Mouse (Mus musculus) splenic B cell, adult 2 months (primary cell): ENCODE measurements around the gene Hbq1b.
A peak's percentile ranks its signal among the peaks of the same experiment; 100 is the strongest.

Experiments used
- DNase-seq: peaks from one replicate; pipeline ENCODE4 v3.0.0-alpha.2; 2011; ENCODE audit warnings: low read depth, low spot score
- H3K27me3 ChIP-seq: 2 replicates; pipeline ENCODE4 v1.6.1; 2012; ENCODE audit warnings: mild to moderate bottlenecking, low read length, moderate library complexity, mixed read lengths; ENCODE audit not compliant: control insufficient read depth, poor library complexity, insufficient read depth, severe bottlenecking
- H3K36me3 ChIP-seq: 2 replicates; pipeline ENCODE4 v1.6.1; 2012; ENCODE audit warnings: mild to moderate bottlenecking, low read length, moderate library complexity, mixed read lengths; ENCODE audit not compliant: control insufficient read depth, poor library complexity, insufficient read depth, severe bottlenecking

Gene Hbq1b

DNA sequence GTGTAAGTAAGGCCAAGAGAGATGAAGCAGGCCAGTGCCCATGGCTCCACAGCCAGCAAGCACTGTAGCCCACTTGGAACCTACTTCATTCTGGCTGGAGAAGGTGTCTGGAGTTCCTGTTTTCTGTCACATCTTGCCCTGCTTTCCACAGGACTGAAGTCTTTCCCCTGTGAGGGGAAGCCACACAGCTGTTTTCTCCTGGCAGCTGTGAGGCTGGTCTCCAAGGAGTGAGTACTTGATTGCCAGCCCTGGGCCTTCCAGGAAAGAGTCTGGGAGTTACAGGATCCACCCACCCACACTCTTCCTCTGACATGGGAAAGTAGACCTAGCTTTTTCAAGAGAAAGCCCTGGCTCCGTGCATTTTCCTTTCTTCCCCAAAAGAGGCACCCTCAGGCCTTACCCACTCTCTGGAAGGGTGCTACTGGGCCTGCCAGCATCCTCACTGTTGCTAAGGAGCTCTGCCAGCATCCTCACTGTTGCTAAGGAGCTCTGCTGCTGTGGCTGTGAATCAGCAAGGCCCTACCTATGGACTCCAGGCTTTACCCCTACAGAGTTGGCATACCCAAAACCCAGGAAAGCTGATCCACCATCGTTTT, 16.2 kb downstream of the Hbq1b start:
- no peaks in the 10 kb centered on the region for H3K36me3 ChIP-seq
- H3K27me3 ChIP-seq: no peaks in the 10 kb centered on the region
- DNase-seq: no peak

DNA sequence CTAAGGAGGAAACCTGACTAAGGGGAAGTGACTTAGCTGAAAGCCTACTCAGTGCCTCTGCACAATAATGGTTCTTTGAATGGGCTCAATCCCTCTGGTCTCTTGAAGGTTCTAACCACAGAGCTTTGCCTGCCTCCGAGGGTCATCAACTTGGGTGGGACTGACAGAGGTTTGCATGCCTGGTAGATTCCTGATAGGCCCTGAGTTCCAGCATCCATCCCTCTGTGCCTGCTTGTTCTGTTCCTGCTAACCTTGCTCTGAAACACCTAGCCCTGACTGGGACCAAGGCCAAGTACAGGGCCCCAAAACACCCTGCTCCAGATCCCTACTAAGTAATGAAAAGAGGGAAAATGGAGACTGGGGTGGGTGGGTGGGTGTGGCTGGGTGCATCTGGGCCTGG, 16.7 kb downstream of the Hbq1b start:
- no peaks in the 10 kb centered on the region for H3K27me3 ChIP-seq
- DNase-seq: no peak
- no peaks in the 10 kb centered on the region for H3K36me3 ChIP-seq

DNA sequence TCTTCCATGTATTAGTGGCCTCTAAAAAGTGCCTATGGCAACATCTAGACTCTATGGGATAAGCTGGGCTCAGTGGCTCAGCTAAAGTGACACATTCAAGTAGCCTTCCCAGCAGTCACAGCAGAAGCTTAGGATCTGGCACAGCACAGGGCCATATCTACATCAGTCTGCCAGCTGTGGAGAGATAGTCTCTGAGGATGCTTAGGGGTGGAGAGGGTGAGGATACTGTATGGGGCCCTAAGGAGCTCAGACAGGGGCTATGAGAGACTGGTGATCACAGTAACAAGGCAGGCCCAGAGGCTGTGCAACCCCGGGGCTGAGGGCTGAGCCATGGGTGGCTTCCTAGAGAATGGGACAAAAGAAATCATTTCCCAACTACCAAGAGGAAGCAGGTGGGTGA, 20.2 kb downstream of the Hbq1b start:
- no peaks in the 10 kb centered on the region for H3K27me3 ChIP-seq

DNA sequence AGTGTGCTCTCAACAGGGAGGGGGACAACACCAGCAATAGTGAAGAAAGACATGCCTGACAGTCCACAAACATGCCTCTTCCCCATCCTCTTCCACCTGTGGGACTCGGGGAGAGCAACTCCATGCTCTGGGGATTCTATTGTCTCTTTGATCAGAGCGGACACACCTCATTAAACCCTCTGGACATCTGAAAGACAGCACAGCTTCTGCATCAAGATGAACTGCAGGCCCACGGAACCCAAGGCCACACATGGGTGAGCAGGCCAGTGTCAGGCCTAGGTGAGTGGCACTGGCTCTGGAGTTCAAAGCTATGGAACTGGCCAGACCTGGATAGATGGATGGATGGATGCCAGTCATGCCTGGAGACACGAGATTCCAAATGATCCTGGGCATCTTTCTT, 22.7 kb downstream of the Hbq1b start:
- no peaks in the 10 kb centered on the region for H3K36me3 ChIP-seq
- no peaks in the 10 kb centered on the region for H3K27me3 ChIP-seq
- DNase-seq: no peak

More for the DNA sequence above, 20.2 kb downstream of the Hbq1b start:
- H3K36me3 ChIP-seq: no peaks in the 10 kb centered on the region
- no peak for DNase-seq

GRCm38 (mm10) chr11:32309928-32310327, 23.2 kb downstream of the Hbq1b start:
- Histone ChIP-seq H3K27me3 (no peaks in the 10 kb centered on the region), H3K36me3 (no peaks in the 10 kb centered on the region)
- DNase-seq: no peak

DNA sequence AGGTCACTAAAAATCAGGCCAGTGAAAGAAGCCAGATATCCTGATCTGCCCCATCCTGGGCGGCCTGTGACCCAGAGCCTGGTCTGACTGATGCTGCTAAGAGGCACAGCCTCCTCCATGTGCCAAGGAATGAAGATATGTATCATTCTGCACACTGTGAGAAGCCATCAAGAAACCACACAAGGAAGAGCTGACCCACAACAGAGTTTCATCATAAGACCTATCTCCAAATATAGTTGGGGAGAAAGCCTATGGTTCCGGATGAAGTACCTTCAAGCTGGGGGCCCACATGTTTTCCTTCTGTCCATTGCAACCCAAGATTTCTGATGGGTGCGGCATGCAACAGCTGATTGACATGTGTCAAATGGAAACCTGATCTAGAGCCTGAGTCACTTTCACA, 29.2 kb downstream of the Hbq1b start:
- DNase-seq: no peak
- H3K27me3 ChIP-seq: no peaks in the 10 kb centered on the region
- H3K36me3 ChIP-seq: no peaks in the 10 kb centered on the region

- DNase-seq: no peak
- H3K36me3 ChIP-seq: no peaks in the 10 kb centered on the region
- H3K27me3 ChIP-seq: no peaks in the 10 kb centered on the region
Measured at GRCm38 (mm10) chr11:32320507-32321195, 33.9 kb downstream of the Hbq1b start.

DNA sequence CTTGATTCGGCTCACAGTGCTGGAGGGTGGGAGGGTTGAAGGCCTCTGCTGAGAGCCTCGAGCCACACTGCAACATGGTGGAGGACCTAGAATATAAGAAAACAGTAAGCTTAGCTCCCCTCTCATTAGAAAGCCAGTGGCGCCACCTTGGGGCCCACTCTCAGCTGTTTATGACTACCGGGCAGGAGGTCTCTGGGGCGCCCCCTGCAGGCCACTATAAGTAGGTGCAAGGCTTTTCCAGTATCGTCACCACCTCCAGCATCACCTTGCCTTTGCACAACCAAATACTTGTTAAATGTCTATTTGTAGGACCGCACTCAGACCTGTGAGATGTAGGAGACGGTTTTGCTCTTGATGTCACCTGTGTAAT, 34.4 kb downstream of the Hbq1b start:
- Histone ChIP-seq H3K27me3 (no peaks in the 10 kb centered on the region), H3K36me3 (no peaks in the 10 kb centered on the region)
- peak; percentile 63 for DNase-seq

GRCm38 (mm10) chr11:32324609-32325008, 37.8 kb downstream of the Hbq1b start:
- DNase-seq: peak; percentile 86

GRCm38 (mm10) chr11:32331075-32331474, 44.3 kb downstream of the Hbq1b start:
- Histone ChIP-seq H3K27me3 (no peaks in the 10 kb centered on the region), H3K36me3 (no peaks in the 10 kb centered on the region)
- DNase-seq: no peak

More at GRCm38 (mm10) chr11:32324609-32325008, 37.8 kb downstream of the Hbq1b start:
- H3K36me3 ChIP-seq: no peaks in the 10 kb centered on the region
- H3K27me3 ChIP-seq: no peaks in the 10 kb centered on the region

DNA sequence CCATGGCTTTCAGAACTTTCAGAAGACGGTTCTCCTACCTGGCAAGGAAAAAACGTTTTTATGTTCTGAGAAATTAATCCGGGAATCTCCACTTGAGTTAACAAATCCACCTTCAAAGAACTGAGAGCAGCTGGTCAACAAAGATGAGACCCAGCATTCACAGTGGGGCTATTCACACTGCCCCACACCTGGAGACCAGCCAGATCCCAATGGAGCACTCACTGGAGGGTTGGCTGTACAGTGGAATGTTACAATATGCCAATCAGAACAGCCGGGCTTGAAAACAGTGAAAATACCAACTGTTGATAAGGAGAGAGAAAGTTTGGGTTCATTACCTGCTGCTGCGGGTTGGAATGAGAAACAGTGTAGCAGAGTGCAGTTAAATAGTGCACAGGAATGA, 45.1 kb downstream of the Hbq1b start:
- no peak for DNase-seq
- H3K27me3 ChIP-seq: no peaks in the 10 kb centered on the region
- H3K36me3 ChIP-seq: no peaks in the 10 kb centered on the region

DNA sequence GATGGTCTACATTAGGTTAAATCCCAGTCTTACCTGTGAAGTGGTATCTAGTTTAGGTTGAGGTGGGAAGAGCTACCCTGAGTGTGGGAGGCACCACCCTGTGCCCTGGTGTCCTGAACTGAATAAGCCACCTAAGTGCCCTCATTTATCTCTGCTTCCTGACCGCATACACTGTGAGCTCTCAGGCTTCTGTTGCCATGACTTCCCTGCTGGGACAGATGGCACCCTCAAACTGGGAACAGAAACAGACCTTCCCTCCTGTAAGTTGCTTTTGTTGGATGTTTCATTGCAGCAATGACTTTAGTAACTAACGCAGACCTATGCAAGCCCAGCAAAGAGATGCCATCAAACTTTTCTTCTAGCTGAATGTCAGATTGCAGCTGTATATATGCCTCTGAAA, 46.5 kb downstream of the Hbq1b start:
- DNase-seq: no peak
- H3K27me3 ChIP-seq: no peaks in the 10 kb centered on the region
- no peaks in the 10 kb centered on the region for H3K36me3 ChIP-seq

DNA sequence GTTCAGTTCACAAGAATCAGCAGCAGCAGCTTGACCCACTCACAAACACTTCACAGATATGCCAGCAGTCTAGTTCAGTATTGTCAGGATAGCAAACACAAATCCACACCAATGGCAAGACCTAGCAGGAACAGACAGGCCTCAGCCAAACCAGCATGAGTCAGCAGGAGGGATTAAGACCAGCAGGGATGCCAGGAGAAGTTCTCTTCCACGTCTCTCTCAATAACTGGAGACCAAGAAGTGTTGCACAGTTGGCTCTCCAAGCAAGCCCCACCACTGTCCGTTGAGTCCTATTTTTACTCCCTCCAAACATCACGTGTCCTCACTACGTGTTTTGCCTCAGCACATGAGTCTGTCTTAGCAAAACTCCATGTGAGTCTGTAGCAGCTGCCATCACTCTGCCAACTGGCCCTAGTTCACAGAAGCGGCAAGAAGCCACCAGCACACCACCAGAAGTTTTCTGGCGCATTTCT, 49.7 kb downstream of the Hbq1b start:
- no peaks in the 10 kb centered on the region for H3K36me3 ChIP-seq
- H3K27me3 ChIP-seq: no peaks in the 10 kb centered on the region
- no peak for DNase-seq
